ENCODE assay signal across 12 mouse cellular contexts in the genomic region with DNA sequence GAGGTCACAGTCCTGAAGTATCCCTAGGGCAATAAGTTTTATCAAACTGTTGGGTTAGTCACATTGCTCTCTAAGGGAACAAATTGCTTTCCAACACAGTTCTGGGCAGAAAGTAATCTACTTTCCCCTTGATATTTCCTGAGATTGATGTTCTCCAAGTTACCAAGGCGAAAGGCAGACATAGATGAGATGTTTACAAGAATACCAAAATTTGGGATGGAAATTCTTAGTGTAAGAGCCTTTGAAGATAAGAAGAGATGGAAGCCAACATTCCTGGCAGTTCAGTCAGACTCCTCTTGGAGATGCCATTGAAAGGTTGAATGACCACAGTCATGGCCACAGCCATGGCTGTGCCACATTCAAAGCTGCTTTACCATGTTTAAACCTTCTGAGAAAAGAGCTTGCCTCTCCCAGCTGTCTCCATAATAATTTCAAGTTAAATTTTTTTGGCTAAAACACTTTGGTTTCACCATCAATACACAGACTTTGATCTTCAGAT.
"Had no signal": no experiment of that assay in that cellular context is flagged by ENCODE, and none has a peak within 500 bp of the region (broad histone marks: within the 10 kb centered on the region; RNA-seq: fewer than 3 reads in every experiment).

No protein-coding gene starts in this region.

- DNase-seq: kidney, postnatal 10 days; kidney, postnatal 4 days; left cerebral cortex, postnatal 4 days; lung, adult 18-20 months; midbrain, embryonic 14.5 days; right cerebral cortex, postnatal 14 days; thymus, postnatal 4 days had no signal

- H3K27me3 ChIP-seq: limb, embryonic 13.5 days; neural tube, embryonic 13.5 days had no signal

- H3K4me2 ChIP-seq: limb, embryonic 13.5 days; neural tube, embryonic 13.5 days had no signal

- H3K9ac ChIP-seq: limb, embryonic 13.5 days; liver, embryonic 14.5 days; neural tube, embryonic 13.5 days had no signal

- H3K36me3 ChIP-seq: limb, embryonic 13.5 days; neural tube, embryonic 13.5 days had no signal

- H3K4me1 ChIP-seq: limb, embryonic 13.5 days had no signal

- H3K27ac ChIP-seq: layer of hippocampus, adult 2 months; limb, embryonic 13.5 days; liver, embryonic 14.5 days; neural tube, embryonic 13.5 days; stomach, postnatal 0 days had no signal

- H3K9me3 ChIP-seq: limb, embryonic 13.5 days; neural tube, embryonic 13.5 days had no signal

- H3K4me3 ChIP-seq: layer of hippocampus, adult 2 months; limb, embryonic 13.5 days; neural tube, embryonic 13.5 days had no signal
